Mouse (Mus musculus) midbrain, embryonic 14.5 days (tissue): ENCODE data around the gene Dctn3. TPM values are rescaled to one million over a fixed set of nuclear protein-coding genes. Genes with fewer than 3 reads are reported as not detected.
A peak's percentile ranks its signal among the peaks of the same experiment; 100 is the strongest.

Source experiments
- ATAC-seq: fragments of 200-750 bp; cut with Nextera tagmentation; 2 replicates; pipeline ENCODE4 v1.8.0; 2017; ENCODE audit warnings: moderate number of reproducible peaks, moderate library complexity; ENCODE audit not compliant: low FRiP score, low TSS enrichment
- DNase-seq: peaks from one replicate; pipeline ENCODE4 v3.0.0-alpha.2; 2015
- H3K27ac ChIP-seq: fragments of 300-500 bp; sonication (generic); replicated peaks from 2 replicates; pipeline ENCODE4 v1.5.1; 2014; ENCODE audit warnings: mild to moderate bottlenecking, low read depth, low read length, moderate library complexity
- H3K27me3 ChIP-seq: fragments of 300-500 bp; sonication (generic); 2 replicates; pipeline ENCODE4 v1.6.1; 2014; ENCODE audit warnings: low read length, control low read depth, mixed read lengths; ENCODE audit not compliant: control insufficient read depth, insufficient read depth
- H3K36me3 ChIP-seq: fragments of 300-500 bp; sonication (generic); 2 replicates; pipeline ENCODE4 v1.6.1; 2014; ENCODE audit warnings: low read length, control low read depth; ENCODE audit not compliant: control insufficient read depth, insufficient read depth
- H3K4me1 ChIP-seq: fragments of 300-500 bp; sonication (generic); 2 replicates; pipeline ENCODE4 v1.6.1; 2014; ENCODE audit warnings: mild to moderate bottlenecking, antibody characterized with exemption, low read length, control low read depth; ENCODE audit not compliant: control insufficient read depth, insufficient read depth
- H3K4me2 ChIP-seq: fragments of 300-500 bp; sonication (generic); 2 replicates; pipeline ENCODE4 v1.6.1; 2014; ENCODE audit warnings: mild to moderate bottlenecking, low read length, moderate library complexity
- H3K4me3 ChIP-seq: fragments of 300-500 bp; sonication (generic); replicated peaks from 2 replicates; pipeline ENCODE4 v1.5.1; 2014; ENCODE audit warnings: low read depth, low read length
- H3K9ac ChIP-seq: fragments of 300-500 bp; sonication (generic); replicated peaks from 2 replicates; pipeline ENCODE4 v1.6.1; 2014; ENCODE audit warnings: mild to moderate bottlenecking, low read length, moderate library complexity
- H3K9me3 ChIP-seq: fragments of 300-500 bp; sonication (generic); 2 replicates; pipeline ENCODE4 v1.6.1; 2016; ENCODE audit warnings: low read length, control low read depth, mixed read lengths; ENCODE audit not compliant: control insufficient read depth
- WGBS: fragments of 180-500 bp; shearing (Covaris S2); extraction: QIAGEN DNeasy Blood & Tissue Kit; methylation state at CpG from one replicate; pipeline ENCODE4 v1.1.7; 2014; 5-methylcytosine and 5-hydroxymethylcytosine counted together
- polyA plus RNA-seq: library from polyadenylated mRNA; unstranded; fragments of >200 nt; fragmentation: Nextera tagmentation; extraction: Ambion mirVana; gene quantifications from 2 replicates; pipeline ENCODE4 v1.2.1, GENCODE M21; 2014

The Dctn3 gene
- polyA plus RNA-seq, 1 experiment from 2014 or later = 249 TPM

DNA sequence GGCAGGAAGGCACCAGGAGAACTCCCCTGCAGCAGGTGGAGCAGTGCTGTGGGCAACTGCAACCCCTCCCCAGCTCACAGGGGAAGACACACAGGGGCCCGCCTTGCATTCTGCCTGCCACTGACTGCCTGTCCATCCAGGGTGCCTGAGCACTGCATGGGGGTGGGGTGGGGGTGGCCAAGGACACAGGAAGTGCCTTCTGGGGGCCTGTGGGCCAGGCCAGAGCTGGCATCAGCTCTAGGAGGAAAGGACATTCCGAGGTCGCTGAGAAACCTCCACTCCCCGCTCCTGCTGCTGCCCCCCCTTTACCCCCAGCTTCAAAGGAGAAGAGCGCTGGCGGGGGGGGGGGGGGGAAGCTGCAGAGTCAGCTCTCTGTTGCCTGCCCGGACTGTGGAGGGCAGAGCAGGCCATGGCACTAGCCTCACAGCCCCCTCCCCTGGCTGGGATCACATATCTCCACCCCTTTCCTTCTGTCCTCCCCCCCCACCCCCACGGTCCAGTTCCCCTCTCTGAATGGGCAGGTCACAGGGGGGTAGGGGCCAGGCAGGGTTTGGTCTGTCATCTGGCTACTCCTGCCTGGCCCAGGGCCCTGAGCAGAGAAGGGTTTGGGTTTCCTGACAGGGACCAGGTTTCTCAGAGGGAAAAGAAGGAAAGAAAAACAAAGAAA lies 57.8 kb downstream of the Dctn3 start:
- Histone ChIP-seq H3K4me3 (no peak overlapping the region), H3K27me3 (no peaks in the 10 kb centered on the region), H3K4me2 (no peak overlapping the region), H3K9ac (no peak overlapping the region; the same call in 1 of the 2 replicates), H3K4me1 (peaks cover 22% of the 10 kb centered on the region), H3K36me3 (peaks cover 52% of the 10 kb centered on the region), H3K27ac (0 out of 2 replicates have a peak overlapping the region, but pooled peaks have one; percentile 45), H3K9me3 (no peaks in the 10 kb centered on the region)
- WGBS = 7% methylated on average over 6 of the region's 8 CpGs
- DNase-seq = no peak
- no peak for ATAC-seq

Other genes starting within 250 kb of the Dctn3 start
- 7.2 and 8.0 TPM in 2 replicates for gene AI464131, start 220.1 kb downstream of the Dctn3 start, polyA plus RNA-seq
- 12.9 and 13.2 TPM in 2 replicates for gene 1110017D15Rik, start 205.8 kb downstream of the Dctn3 start, polyA plus RNA-seq
- 19.9 and 22.3 TPM in 2 replicates for gene Fam219a, start 153.6 kb downstream of the Dctn3 start, polyA plus RNA-seq
- 2.0 and 2.8 TPM in 2 replicates for gene Dnaic1, start 153.4 kb downstream of the Dctn3 start, polyA plus RNA-seq
- 121 and 154 TPM in 2 replicates for gene Enho, start 82.8 kb downstream of the Dctn3 start, polyA plus RNA-seq
- 23.9 and 46.8 TPM in 2 replicates for gene Cntfr, start 26.1 kb downstream of the Dctn3 start, polyA plus RNA-seq
- 28.1 and 32.1 TPM in 2 replicates for gene Il11ra1, start 23.2 kb downstream of the Dctn3 start, polyA plus RNA-seq
- gene Rpp25l, start 9.6 kb downstream of the Dctn3 start, polyA plus RNA-seq = 62.2 and 64.1 TPM in 2 replicates
- 0.47 and 0.70 TPM in 2 replicates for gene Arid3c, start 8.0 kb upstream of the Dctn3 start, polyA plus RNA-seq
- 38.8 and 51.5 TPM in 2 replicates for gene Galt, start 32.1 kb upstream of the Dctn3 start, polyA plus RNA-seq
- 52.7 and 55.4 TPM in 2 replicates for gene Sigmar1, start 33.0 kb upstream of the Dctn3 start, polyA plus RNA-seq
- gene Ccl27a, start 51.1 kb upstream of the Dctn3 start, polyA plus RNA-seq = 241 and 335 TPM in 2 replicates
- not detected in 2 replicates for gene Gm21541, start 180.4 kb upstream of the Dctn3 start, polyA plus RNA-seq
- gene Gm20878, start 218.4 kb upstream of the Dctn3 start, polyA plus RNA-seq = 7.1 and 9.2 TPM in 2 replicates
- 1.3 and 1.6 TPM in 2 replicates for gene Fam205a4, start 242.9 kb upstream of the Dctn3 start, polyA plus RNA-seq